Mouse (Mus musculus): ENCODE data around the gene Slc7a14. TPM values are rescaled to one million over a fixed set of nuclear protein-coding genes. Genes with fewer than 3 reads are reported as not detected.

Gene Slc7a14
- total and polyA plus RNA-seq, 3 experiments = under 0.01 to 0.01 TPM; not detected in 1

- TF ChIP-seq EP300 (IDR thresholded peaks at IDR 0.05; ENCODE audit: low read depth in 1 of 2, low read length in 2 of 2) = no peak
Observed at GRCm38 (mm10) chr3:31165803-31166202, 144.4 kb downstream of the Slc7a14 start (continued).

DNA sequence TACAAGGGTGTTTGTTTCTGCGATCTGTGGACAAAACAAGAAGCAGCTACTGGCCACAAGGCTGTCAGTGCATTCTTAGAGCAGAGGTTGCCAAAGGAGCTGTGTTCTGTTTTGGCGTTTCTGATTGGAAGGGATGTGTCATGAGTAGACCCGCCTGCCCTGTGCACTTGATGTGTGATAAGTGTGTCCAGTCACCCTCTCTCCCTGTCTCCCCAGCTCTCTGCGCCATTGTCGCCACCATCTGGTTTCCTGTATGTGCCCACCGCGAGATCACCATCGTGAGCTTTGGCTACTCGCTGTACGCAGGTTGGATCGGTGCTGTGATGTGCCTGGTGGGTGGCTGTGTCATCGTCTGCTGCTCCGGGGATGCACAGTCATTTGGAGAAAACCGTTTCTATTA lies 147.3 kb downstream of the Slc7a14 start:
- Histone ChIP-seq H3K9me3 (replicated peaks; ENCODE audit: insufficient read depth, low read length) (no peaks in the 10 kb centered on the region), H3K36me3 (ENCODE audit: control insufficient read depth in 1 of 2, insufficient read depth in 2 of 2, low read length in 2 of 2) (no peaks in the 10 kb centered on the region), H3K9ac (ENCODE audit: control insufficient read depth, low read depth, low read length, poor library complexity, severe bottlenecking) (no peak overlapping the region), H3K4me3 (ENCODE audit: control insufficient read depth in 1 of 2, insufficient read depth in 1 of 2, low read depth in 2 of 2, low read length in 2 of 2) (no peak overlapping the region), H3K79me2 (ENCODE audit: control insufficient read depth, insufficient read depth, low read length, poor library complexity) (no peaks in the 10 kb centered on the region), H3K4me1 (ENCODE audit: control insufficient read depth in 1 of 2, insufficient read depth in 2 of 2, low read length in 2 of 2) (no peaks in the 10 kb centered on the region), H3K27me3 (ENCODE audit: control insufficient read depth in 1 of 2, insufficient read depth in 2 of 2, low read length in 2 of 2) (peaks cover 2% of the 10 kb centered on the region in 2 experiments; a peak in 2 of 4 replicates), H3K27ac (ENCODE audit: control insufficient read depth, low read depth, low read length) (no peak overlapping the region)
- TF ChIP-seq POLR2A (IDR thresholded peaks at IDR 0.05; ENCODE audit: control insufficient read depth in 1 of 2, insufficient read depth in 1 of 2, low read depth in 1 of 2, low read length in 2 of 2, poor library complexity in 1 of 2) (no peak), ELF1 (IDR thresholded peaks at IDR 0.05; ENCODE audit: low read depth, low read length) (no peak), MYB (IDR thresholded peaks at IDR 0.05; ENCODE audit: low read depth, low read length) (no peak)
- no peak for DNase-seq (ENCODE audit: low read depth, low spot score)

GRCm38 (mm10) chr3:31161336-31161735 lies 148.8 kb downstream of the Slc7a14 start:
- H3K79me2 ChIP-seq (ENCODE audit: control insufficient read depth, insufficient read depth, low read length, poor library complexity) = no peaks in the 10 kb centered on the region
- no peak overlapping the region for H3K27ac ChIP-seq (ENCODE audit: control insufficient read depth, low read depth, low read length)
- H3K36me3 ChIP-seq (ENCODE audit: control insufficient read depth in 1 of 2, insufficient read depth in 2 of 2, low read length in 2 of 2) = no peaks in the 10 kb centered on the region
- peaks cover 2% of the 10 kb centered on the region in 2 experiments; a peak in 2 of 4 replicates for H3K27me3 ChIP-seq (ENCODE audit: control insufficient read depth in 1 of 2, insufficient read depth in 2 of 2, low read length in 2 of 2)
- no peaks in the 10 kb centered on the region for H3K9me3 ChIP-seq (replicated peaks; ENCODE audit: insufficient read depth, low read length)
- H3K4me1 ChIP-seq (ENCODE audit: control insufficient read depth in 1 of 2, insufficient read depth in 2 of 2, low read length in 2 of 2) = 0 out of 4 replicates have a peak, but pooled peaks cover 0 to 2% of the 10 kb centered on the region in 2 experiments
- H3K9ac ChIP-seq (ENCODE audit: control insufficient read depth, low read depth, low read length, poor library complexity, severe bottlenecking) = no peak overlapping the region
- TF ChIP-seq TCF12 (IDR thresholded peaks at IDR 0.05; ENCODE audit: low read depth, low read length) = no peak
- no peak for TF ChIP-seq USF1 (IDR thresholded peaks at IDR 0.05; ENCODE audit: low read depth, low read length)
- no peak for TF ChIP-seq CHD1 (IDR thresholded peaks at IDR 0.05; ENCODE audit: low read depth, low read length)
- no peak for TF ChIP-seq MAX (IDR thresholded peaks at IDR 0.05; ENCODE audit: low read length)
- no peak for TF ChIP-seq TBP (IDR thresholded peaks at IDR 0.05; ENCODE audit: low read depth, low read length)
- no peak for TF ChIP-seq SMC3 (IDR thresholded peaks at IDR 0.05; ENCODE audit: low read depth, low read length)
- TF ChIP-seq UBTF (IDR thresholded peaks at IDR 0.05; ENCODE audit: borderline replicate concordance, insufficient read depth, low read depth, low read length) = no peak
- TF ChIP-seq RCOR1 (IDR thresholded peaks at IDR 0.05; ENCODE audit: low read depth, low read length) = no peak
- no peak for TF ChIP-seq NELFE (IDR thresholded peaks at IDR 0.05; ENCODE audit: low read depth, low read length)
- TF ChIP-seq MEF2A (IDR thresholded peaks at IDR 0.05; ENCODE audit: extremely low read depth, insufficient replicate concordance, low read depth, low read length, poor library complexity, severe bottlenecking) = no peak
- no peak for TF ChIP-seq CTCF (IDR thresholded peaks at IDR 0.05 in 2 of 3, conservative IDR thresholded peaks at IDR 0.05 in 1 of 3; ENCODE audit: control insufficient read depth in 1 of 3, insufficient read depth in 1 of 3, low read depth in 2 of 3, low read length in 3 of 3, poor library complexity in 1 of 3, severe bottlenecking in 1 of 3)
- no peak for TF ChIP-seq ZNF384 (IDR thresholded peaks at IDR 0.05; ENCODE audit: low read depth, low read length)
- TF ChIP-seq POLR2AphosphoS2 (IDR thresholded peaks at IDR 0.05; ENCODE audit: low read length) = no peak
- TF ChIP-seq GABPA (IDR thresholded peaks at IDR 0.05; ENCODE audit: low read depth, low read length) = no peak
- no peak for TF ChIP-seq NRF1 (IDR thresholded peaks at IDR 0.05; ENCODE audit: insufficient read depth, low read depth, low read length, poor library complexity, severe bottlenecking)
- no peak for DNase-seq (ENCODE audit: low read depth, low spot score)
- H3K4me3 ChIP-seq (ENCODE audit: control insufficient read depth in 1 of 2, insufficient read depth in 1 of 2, low read depth in 2 of 2, low read length in 2 of 2) = no peak overlapping the region
